Mouse (Mus musculus) forebrain, postnatal 0 days (tissue): Measurements from ENCODE around the gene Pold4. TPM values are rescaled to one million over a fixed set of nuclear protein-coding genes. Genes with fewer than 3 reads are reported as not detected.

Experiments
- ATAC-seq: fragments of 200-750 bp; cut with Nextera tagmentation; 2 replicates; pipeline ENCODE4 v1.8.0; 2017; ENCODE audit warnings: mild to moderate bottlenecking, moderate library complexity
- DNase-seq: peaks from one replicate; pipeline ENCODE4 v3.0.0-alpha.2; 2015
- H3K27ac ChIP-seq: fragments of 300-500 bp; sonication (generic); 2 replicates; pipeline ENCODE4 v1.5.1; 2014; ENCODE audit warnings: low read depth, mild to moderate bottlenecking, antibody characterized with exemption, low read length, moderate library complexity, mixed read lengths
- H3K27me3 ChIP-seq: fragments of 300-500 bp; sonication (generic); 2 replicates; pipeline ENCODE4 v1.6.1; 2014; ENCODE audit warnings: mild to moderate bottlenecking, low read length, mixed read lengths; ENCODE audit not compliant: insufficient read depth
- H3K36me3 ChIP-seq: fragments of 300-500 bp; sonication (generic); 2 replicates; pipeline ENCODE4 v1.6.1; 2014; ENCODE audit warnings: mild to moderate bottlenecking, moderate library complexity; ENCODE audit not compliant: insufficient read depth
- H3K4me1 ChIP-seq: fragments of 300-500 bp; sonication (generic); 2 replicates; pipeline ENCODE4 v1.6.1; 2014; ENCODE audit warnings: antibody characterized with exemption; ENCODE audit not compliant: insufficient read depth
- H3K4me2 ChIP-seq: fragments of 300-500 bp; sonication (generic); 2 replicates; pipeline ENCODE4 v1.6.1; 2014; ENCODE audit warnings: low read depth, mild to moderate bottlenecking, moderate library complexity
- H3K4me3 ChIP-seq: fragments of 300-500 bp; sonication (generic); 2 replicates; pipeline ENCODE4 v1.5.1; 2014; ENCODE audit warnings: low read depth, low read length, mixed read lengths
- H3K9ac ChIP-seq: fragments of 300-500 bp; sonication (generic); 2 replicates; pipeline ENCODE4 v1.6.1; 2014; ENCODE audit warnings: mild to moderate bottlenecking
- H3K9me3 ChIP-seq: fragments of 300-500 bp; sonication (generic); 2 replicates; pipeline ENCODE4 v1.6.1; 2016; ENCODE audit warnings: low read length
- CTCF ChIP-seq: sonication (generic); IDR thresholded peaks from 2 replicates; pipeline ENCODE4 v1.5.1; 2016; ENCODE audit warnings: antibody characterized with exemption, control low read depth, low read depth
- WGBS: fragments of 180-500 bp; shearing (Covaris S2); extraction: QIAGEN DNeasy Blood & Tissue Kit; methylation state at CpG from one replicate; pipeline ENCODE4 v1.1.7; 2014; 5-methylcytosine and 5-hydroxymethylcytosine counted together
- polyA plus RNA-seq: library from polyadenylated mRNA; unstranded; fragments of >200 nt; fragmentation: Nextera tagmentation; extraction: Ambion mirVana; gene quantifications from 2 replicates; pipeline ENCODE4 v1.2.1, GENCODE M21; 2015
- total RNA-seq: library from RNA; depleted of rRNA; stranded (reverse); fragments of >200 nt; gene quantifications from 2 replicates; pipeline ENCODE4 v1.2.3, GENCODE M21; 2014

Gene Pold4
- total and polyA plus RNA-seq, 2 experiments from 2014 or later, result 21.2 to 21.8 TPM

- Histone ChIP-seq H3K4me2 (no peak overlapping the region), H3K9me3 (no peaks in the 10 kb centered on the region), H3K4me1 (peaks cover 5% of the 10 kb centered on the region; the same call in 1 of the 2 replicates), H3K4me3 (no peak overlapping the region), H3K36me3 (no peaks in the 10 kb centered on the region), H3K9ac (no peak overlapping the region), H3K27me3 (no peaks in the 10 kb centered on the region), H3K27ac (no peak overlapping the region)
- TF ChIP-seq CTCF, result peak; percentile 28; the same call in 1 of the 2 replicates
- DNase-seq, result no peak
- ATAC-seq, result no peak
- 55% methylated on average over 8 of the region's 8 CpGs for WGBS
Measured at GRCm38 (mm10) chr19:4261038-4261698, 29.5 kb downstream of the Pold4 start.

GRCm38 (mm10) chr19:4262756-4263155 is 31.1 kb downstream of the Pold4 start:
- WGBS, result 75% methylated on average over 6 of the region's 6 CpGs
- no peak for ATAC-seq
- Histone ChIP-seq H3K4me3 (no peak overlapping the region), H3K36me3 (no peaks in the 10 kb centered on the region), H3K4me1 (peaks cover 4% of the 10 kb centered on the region; the same call in 1 of the 2 replicates), H3K9me3 (no peaks in the 10 kb centered on the region), H3K9ac (no peak overlapping the region), H3K27me3 (no peaks in the 10 kb centered on the region), H3K4me2 (no peak overlapping the region), H3K27ac (no peak overlapping the region)
- DNase-seq, result no peak
- no peak for TF ChIP-seq CTCF

- Histone ChIP-seq H3K27ac (no peak overlapping the region), H3K9ac (no peak overlapping the region), H3K36me3 (no peaks in the 10 kb centered on the region), H3K4me3 (no peak overlapping the region), H3K27me3 (no peaks in the 10 kb centered on the region), H3K4me1 (no peaks in the 10 kb centered on the region), H3K9me3 (no peaks in the 10 kb centered on the region), H3K4me2 (no peak overlapping the region)
- TF ChIP-seq CTCF, result no peak
- no peak for DNase-seq
- ATAC-seq, result no peak
- WGBS, result 69% methylated on average over 14 of the region's 14 CpGs
Measured at GRCm38 (mm10) chr19:4263702-4264101, 32.0 kb downstream of the Pold4 start.

GRCm38 (mm10) chr19:4264171-4264780 is 32.6 kb downstream of the Pold4 start:
- Histone ChIP-seq H3K4me2 (no peak overlapping the region), H3K9ac (no peak overlapping the region), H3K27me3 (no peaks in the 10 kb centered on the region), H3K36me3 (no peaks in the 10 kb centered on the region), H3K4me3 (no peak overlapping the region), H3K4me1 (no peaks in the 10 kb centered on the region), H3K9me3 (no peaks in the 10 kb centered on the region), H3K27ac (no peak overlapping the region)
- TF ChIP-seq CTCF, result no peak
- ATAC-seq (no peak), DNase-seq (no peak)
- 93% methylated on average over 6 of the region's 6 CpGs for WGBS

DNA sequence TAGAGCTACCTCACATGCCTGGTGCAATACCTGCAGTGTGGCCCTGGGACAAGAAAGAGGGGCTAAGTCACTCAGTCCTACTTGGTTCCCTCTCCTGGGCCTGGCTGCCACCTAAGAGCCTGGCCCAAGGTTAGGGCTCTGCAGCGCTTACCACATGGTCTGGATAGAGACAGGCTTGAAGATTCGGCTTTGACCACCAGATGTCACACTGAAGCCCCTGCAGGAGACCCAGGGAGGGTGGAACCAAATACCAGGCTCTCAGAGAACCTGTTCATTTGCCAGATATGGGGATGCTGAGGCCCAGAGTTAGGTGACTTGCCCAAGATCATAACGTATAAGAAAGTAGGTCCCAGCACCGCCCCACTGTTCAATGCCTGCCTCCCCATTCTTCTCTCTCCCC is 34.3 kb downstream of the Pold4 start:
- no peaks in the 10 kb centered on the region for H3K27me3 ChIP-seq
- H3K4me3 ChIP-seq, result no peak overlapping the region
- H3K4me1 ChIP-seq, result no peaks in the 10 kb centered on the region
- 0 out of 2 replicates have a peak, but pooled peaks have one; percentile 9 for TF ChIP-seq CTCF
- H3K36me3 ChIP-seq, result peaks cover 10% of the 10 kb centered on the region
- H3K4me2 ChIP-seq, result no peak overlapping the region
- H3K27ac ChIP-seq, result no peak overlapping the region
- no peaks in the 10 kb centered on the region for H3K9me3 ChIP-seq
- DNase-seq (no peak), ATAC-seq (no peak)
- H3K9ac ChIP-seq, result no peak overlapping the region
- 63% methylated on average over 4 of the region's 4 CpGs for WGBS

DNA sequence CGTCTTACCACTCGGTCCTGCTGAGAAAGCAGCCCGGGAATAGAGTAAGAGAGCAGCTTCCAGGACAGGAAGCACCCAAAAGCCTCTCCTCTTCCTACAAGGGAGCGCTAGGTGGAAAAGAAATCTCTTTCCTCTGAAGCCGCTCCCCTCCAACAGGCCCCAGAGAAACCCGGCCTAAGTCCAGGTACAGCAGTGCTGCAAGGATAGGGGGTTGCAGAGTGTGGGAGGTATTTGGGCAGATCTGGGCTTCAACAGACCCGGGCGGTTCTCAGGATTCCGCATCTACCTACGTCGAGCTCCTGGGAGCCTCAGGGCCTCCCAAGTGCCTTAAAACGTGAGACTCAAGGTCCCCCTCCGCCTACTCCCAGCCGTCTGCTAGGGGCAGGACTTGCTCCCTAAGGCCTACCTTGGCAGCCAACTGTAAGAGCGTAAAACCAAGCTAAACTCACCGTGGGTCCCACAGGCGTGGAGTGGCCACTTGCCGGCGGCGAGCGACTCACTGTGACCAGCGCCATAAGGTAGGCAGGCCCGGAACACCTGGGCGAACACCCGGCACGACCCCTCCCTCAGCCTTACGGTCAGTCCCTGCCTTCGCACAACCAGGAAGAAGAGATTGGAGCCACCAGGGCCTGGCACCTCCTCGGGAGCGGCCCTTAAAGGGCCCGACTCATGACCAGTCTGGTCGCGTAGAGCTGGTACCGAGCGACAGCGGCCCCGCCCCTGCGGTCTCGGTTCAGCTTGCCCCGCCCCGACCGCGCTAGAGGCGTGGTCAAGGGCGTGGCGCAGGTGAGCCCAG is 37.1 kb downstream of the Pold4 start, which contains the start of gene Ssh3:
Ssh3 (minus strand) TSS at position 615 of the 796 bp plus-strand sequence.
- TF ChIP-seq CTCF, result no peak
- Histone ChIP-seq H3K4me2 (peak within 1 kb of the TSS; percentile 46), H3K9me3 (no peaks in the 10 kb centered on the region), H3K36me3 (peaks cover 22% of the 10 kb centered on the region), H3K27ac (no peak within 1 kb of the TSS), H3K4me3 (peak within 1 kb of the TSS; percentile 26), H3K4me1 (no peaks in the 10 kb centered on the region), H3K9ac (peak within 1 kb of the TSS; percentile 40), H3K27me3 (no peaks in the 10 kb centered on the region)
- DNase-seq, result peak; percentile 15
- ATAC-seq, result peak; percentile 49
- 7% methylated on average over 46 of the region's 46 CpGs for WGBS

- ATAC-seq, result no peak
Measured at GRCm38 (mm10) chr19:4270187-4270586, 38.5 kb downstream of the Pold4 start.

More at GRCm38 (mm10) chr19:4270187-4270586, 38.5 kb downstream of the Pold4 start:
- Histone ChIP-seq H3K9me3 (no peaks in the 10 kb centered on the region), H3K4me3 (no peak overlapping the region), H3K27ac (no peak overlapping the region), H3K4me1 (no peaks in the 10 kb centered on the region), H3K27me3 (no peaks in the 10 kb centered on the region), H3K9ac (no peak overlapping the region), H3K4me2 (no peak overlapping the region), H3K36me3 (peaks cover 22% of the 10 kb centered on the region)
- TF ChIP-seq CTCF, result no peak
- 82% methylated on average over 6 of the region's 6 CpGs for WGBS
- DNase-seq, result no peak
